Mouse (Mus musculus) monocyte, adult 2 months (primary cell): ENCODE data around the gene Pou2f1.

Source experiments
- DNase-seq, 2 experiments: peaks; one replicate each; pipeline ENCODE4 v3.0.0; 2022; ENCODE audit warnings: low spot score in 2 of 2, low read depth in 1 of 2

Pou2f1 gene

DNA sequence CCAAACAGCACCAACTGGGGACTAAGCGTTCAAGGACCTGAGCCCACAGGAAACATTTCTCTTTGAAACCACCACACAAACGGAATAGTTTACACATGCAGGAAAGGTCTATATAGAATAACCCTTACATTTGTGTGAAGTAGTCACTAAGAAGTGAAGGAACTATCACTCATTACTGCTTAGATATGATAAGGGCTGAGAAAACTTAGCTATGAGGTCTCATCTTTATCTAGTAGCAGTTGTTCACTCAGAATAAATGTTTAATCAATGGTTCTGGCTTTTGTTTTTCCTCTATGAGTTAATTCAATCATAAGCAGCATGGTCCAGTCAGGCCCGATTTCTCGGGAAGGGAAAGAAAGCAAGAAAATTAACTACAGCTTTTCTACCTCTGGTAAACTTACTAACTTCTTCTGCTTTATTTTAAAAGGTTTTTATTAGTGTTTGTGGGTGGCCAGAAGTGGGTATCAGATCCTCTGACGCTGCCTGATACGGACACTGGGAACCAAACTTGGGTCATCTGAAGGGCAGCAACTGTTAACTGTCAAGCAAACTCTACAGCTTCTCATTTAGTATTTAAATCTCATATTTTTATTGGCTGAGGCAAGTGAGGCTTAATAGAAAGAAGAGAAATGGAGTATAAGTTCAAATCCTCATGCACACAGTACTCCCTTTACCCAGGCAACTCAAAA is 40.7 kb downstream of the Pou2f1 start:
- no peak for DNase-seq

- DNase-seq = no peak
Measured at GRCm38 (mm10) chr1:165958159-165958558, 44.3 kb downstream of the Pou2f1 start.

- no peak for DNase-seq
Measured at GRCm38 (mm10) chr1:165948214-165948813, 54.2 kb downstream of the Pou2f1 start.

DNA sequence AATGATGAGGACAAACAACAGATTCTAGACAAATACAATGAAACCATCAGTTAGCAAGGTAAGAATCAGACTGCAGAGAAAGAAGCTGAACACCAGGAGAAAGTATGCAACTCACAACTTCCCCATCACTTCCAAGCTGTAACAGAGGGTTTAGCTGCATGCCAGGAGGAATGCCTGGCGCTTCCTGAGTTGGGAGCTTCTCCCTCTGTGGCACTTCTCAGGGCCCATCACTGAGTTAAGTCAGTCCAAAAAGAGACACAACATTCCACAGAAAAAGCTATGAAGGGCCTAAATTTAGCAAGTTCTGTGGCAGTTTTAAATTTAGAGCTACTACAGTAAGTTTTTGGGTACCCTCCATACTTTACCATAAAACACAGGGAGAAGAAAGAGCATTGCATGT is 59.2 kb downstream of the Pou2f1 start:
- no peak for DNase-seq

GRCm38 (mm10) chr1:165935466-165935818 is 67.0 kb downstream of the Pou2f1 start:
- no peak for DNase-seq

- no peak for DNase-seq
Measured at GRCm38 (mm10) chr1:165934648-165935465, 67.6 kb downstream of the Pou2f1 start.

- DNase-seq = no peak
Measured at GRCm38 (mm10) chr1:165933915-165934647, 68.4 kb downstream of the Pou2f1 start.

DNA sequence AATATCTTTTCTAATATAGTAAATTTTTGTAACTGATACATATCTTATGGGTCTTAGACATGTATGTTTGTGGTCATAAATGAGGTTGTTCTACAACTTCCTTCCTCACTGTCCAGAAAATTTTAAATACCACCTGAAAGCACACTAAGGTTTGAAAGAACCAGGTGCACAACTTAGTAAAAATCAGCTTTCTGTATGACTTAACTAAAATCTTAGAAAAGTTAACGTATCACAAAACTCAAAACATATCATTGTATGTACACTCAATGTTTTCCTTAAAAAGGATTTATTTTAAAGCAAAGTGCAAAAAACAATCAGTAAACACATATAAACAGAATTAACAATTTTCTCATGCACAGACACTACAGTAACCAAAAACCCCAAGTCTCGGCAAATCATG is 69.6 kb downstream of the Pou2f1 start:
- DNase-seq = no peak

DNA sequence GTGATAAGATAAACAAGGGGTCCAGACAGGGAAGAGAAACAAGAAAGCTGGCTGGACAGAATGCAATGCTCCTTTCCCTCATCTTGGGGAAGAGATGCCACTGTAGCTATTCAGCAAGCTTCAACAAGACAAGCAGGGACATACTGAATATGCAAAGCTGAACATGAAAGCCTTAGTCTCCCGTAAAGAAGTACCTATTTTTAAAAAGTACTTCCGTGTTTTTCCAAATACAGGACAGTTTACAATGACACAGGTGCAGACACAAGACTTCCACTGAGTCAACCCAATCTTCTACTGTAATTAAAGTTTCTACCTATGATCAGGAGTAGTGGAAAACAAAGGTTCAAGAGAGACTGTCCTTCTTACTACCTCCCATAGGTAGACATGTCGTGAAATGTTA is 72.0 kb downstream of the Pou2f1 start:
- no peak for DNase-seq

DNA sequence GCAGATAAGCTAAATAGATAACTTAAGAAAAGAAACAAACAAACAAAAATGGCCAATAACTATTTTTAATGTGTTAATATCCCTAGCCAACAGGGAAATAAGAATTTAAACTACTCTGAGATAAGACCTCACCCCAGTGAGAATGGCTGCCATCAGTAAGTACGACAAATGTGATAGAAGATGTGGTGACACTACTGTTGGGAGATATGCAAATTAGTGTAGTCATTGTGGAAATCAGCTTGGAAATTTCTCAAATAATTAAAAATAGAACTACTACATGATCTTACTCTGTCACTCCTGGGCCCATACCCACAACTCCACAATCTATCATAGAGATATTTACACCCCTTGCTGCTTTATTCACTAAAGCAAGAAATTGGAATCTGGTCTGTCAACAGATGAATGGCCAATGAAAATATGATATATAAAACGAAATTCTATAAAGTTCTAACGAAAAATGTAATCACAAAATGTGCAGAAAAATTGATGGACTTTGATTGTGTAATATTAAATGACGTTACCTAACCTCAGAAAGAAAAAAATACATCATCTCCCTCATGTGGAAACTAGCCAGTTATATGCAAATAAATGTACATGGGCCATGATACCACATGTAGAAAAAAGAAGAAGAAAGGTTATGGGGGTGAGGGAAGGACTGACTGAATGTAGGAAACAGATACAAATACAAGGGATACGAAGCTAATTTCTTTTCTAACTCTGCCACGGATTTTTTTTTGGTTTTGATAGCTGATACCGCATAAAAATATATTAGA is 74.8 kb downstream of the Pou2f1 start:
- DNase-seq = no peak

DNA sequence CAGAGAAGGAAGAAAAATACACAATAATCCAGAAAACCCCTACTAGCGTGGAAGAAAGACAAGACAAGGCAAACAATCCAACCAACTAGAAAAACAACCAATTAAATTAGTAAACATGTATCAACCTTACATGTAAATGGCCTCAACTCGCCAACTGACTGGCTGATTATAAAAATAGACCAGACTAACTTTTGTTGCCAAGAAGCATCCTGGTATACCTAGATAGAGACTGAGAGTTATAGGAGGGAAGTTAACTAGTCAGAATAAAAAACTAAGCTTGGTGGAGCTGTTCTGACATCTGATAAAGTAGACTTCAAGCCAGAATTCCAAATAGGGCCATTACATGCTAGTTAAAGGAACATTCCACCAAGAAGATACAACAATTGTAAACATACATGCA is 77.3 kb downstream of the Pou2f1 start:
- no peak for DNase-seq

GRCm38 (mm10) chr1:165922488-165922887 is 80.0 kb downstream of the Pou2f1 start:
- DNase-seq = no peak

DNA sequence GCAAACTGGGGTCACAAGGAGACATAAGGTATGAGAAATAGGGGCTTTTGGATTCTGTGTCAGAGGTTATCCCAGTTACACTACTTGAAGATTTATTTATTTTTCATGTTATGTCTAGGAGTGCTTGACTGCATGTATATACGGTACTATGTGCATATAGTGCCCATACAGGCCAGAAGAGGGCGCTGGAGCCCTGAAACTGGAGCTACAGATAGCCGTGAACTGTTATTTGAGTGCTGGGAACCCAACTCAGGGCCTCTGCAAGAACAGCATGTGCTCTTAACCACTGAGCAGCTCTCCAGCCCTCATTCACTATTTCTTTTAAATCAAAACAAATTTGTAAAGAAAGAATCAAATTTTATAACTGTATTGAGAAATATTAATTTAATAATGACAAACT is 81.5 kb downstream of the Pou2f1 start:
- DNase-seq = no peak

GRCm38 (mm10) chr1:165914416-165914801 is 88.1 kb downstream of the Pou2f1 start:
- DNase-seq = no peak

- DNase-seq = no peak
Measured at GRCm38 (mm10) chr1:165913720-165914415, 88.6 kb downstream of the Pou2f1 start.

DNA sequence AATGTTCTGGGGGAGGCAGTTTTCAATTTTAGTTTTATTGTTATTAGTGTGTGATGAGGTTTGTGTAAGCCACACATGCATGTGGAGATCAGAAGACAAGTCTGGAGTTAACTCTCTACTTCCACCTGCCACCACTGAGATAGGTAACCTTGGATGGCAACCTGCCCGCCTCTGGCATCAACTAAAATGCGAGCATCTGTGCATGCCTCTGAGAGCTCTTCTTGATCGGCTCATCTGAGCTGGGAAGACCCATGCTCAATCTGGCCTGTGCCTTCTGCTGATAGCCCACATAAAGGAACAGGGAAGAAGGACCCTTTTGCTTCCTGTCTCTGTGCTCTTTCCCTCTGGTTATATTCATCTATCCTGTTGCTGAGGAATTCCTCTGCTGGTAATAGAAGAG is 93.0 kb downstream of the Pou2f1 start:
- no peak for DNase-seq

DNA sequence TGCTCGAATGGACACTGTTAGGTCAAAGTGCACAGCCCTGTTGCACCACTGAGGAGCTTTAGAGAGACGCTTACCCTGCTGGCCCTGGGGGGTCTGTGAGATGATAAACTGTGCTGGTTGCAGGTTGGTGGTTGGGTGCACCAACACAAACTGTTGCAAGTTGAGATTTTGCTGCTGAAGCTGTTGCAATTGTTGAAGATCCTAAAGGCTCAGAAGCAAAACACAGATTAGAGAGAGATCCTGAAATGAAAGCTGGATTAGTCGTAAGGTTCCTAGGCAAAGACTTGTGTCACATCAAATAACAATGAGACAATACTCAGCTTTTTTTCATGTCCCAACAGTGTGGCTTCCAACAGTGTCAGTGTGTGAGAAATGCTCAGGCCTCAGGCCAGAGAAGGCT is 93.7 kb downstream of the Pou2f1 start:
- no peak for DNase-seq

DNA sequence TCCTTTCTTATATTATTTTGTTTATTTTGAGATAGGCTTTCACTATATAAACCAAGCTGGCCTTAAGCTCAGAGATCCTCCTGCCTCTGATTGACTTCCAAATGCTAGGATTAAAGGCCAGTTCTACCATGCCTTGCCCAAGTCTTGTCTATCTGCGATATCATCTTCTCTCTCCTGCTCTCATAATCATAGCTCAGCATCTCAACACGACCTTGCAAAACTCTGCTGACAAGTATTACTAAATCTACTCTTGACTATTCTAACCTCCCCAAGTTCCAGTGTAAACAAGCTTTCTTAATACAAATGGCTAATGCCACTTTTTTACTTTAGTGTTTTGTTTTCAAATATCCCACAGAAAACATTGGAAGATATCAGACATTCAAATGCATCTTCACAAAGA is 94.3 kb downstream of the Pou2f1 start:
- DNase-seq = no peak

DNA sequence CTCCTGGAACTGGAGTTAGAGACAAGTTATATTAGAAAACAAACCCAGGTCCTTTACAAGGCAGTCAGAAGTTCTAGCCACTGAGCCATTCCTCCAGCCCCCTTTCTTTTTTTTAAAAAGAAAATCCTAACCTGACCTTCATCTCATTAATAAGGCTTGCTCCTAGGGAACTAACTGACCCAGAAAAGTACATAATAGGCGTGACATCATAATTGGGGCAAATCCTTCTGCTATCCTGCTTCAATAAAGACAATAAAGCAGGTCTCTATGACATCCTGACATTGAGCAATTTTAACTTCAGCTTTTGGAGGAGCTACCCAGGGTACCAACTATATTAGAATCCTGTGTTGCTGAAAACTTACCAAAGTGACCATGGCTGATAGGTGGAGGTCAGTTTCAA is 98.9 kb downstream of the Pou2f1 start:
- DNase-seq = no peak

DNA sequence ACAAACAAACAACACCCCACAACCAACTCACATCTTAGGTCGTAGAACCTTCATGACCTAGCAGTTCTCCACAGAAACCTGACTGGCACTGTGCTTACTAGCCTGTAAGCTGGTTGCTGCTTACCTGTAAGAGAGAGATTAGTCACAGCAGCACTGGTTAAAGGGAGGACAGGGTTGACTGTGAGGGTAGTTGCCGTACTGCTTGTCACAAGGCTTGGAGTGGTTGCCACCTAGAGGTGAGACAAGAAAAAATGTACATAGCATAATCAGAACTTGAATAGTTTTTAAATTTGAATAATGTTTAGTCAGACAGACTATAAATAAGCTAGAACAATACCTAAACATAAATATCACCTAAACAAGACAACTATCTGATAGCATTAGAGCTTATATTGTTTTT is 110.8 kb downstream of the Pou2f1 start:
- DNase-seq = no peak
